Mouse (Mus musculus) neural tube, embryonic 10.5 days (tissue): ENCODE measurements at regions not wholly inside any gene's neighbourhood (a gene's known extent, or its start where the extent isn't known, plus 50 kb on each side); places are given as distances from the start of the nearest gene placed in this dataset.

Experiments used
- DNase-seq: peaks from one replicate; pipeline ENCODE4 v3.0.0-alpha.2; 2017; ENCODE audit warnings: low spot score; ENCODE audit errors: extremely low spot score

DNA sequence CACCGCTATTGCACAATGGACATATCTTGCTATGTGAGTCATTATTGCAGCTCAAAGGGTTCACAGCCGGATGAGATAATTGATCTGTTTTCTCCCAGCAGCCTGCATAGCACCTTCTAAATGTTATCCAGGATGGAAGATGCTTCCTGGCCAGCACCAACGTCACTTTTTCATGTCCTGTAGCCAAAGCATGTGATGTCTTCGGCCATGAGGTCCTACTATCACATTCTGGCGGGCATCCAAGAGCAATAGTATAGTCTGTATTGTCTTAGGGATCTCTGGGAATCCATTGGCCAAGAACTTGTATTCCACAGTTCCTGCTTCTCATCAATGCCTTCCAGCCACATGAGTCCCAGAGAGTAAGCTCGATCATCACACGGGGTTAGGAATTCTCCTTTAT is 70.6 kb downstream of the Npy start:
- DNase-seq, result no peak

- DNase-seq, result no peak
These were observed 76.6 kb downstream of the Npy start for GRCm38 (mm10) chr6:49899146-49899545.

DNA sequence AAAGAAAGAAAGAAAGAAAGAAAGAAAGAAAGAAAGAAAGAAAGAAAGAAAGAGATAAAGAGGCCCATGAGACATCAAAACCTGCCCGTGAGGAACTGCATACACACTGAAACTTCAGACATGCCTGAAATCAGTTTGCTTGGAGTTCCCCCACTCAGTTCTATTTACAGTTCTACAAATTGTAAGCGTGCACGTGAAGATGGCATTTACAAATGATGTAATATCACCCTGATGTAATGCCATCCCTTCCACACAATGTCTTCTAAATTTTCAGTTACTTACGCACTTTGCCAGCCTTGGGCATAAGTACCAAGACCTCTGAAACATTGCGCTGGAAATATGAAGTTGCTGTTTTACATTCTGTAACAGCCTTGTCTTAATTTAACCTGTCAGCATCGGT is 79.0 kb downstream of the Npy start:
- DNase-seq, result no peak

GRCm38 (mm10) chr6:49904001-49904400 is 81.5 kb downstream of the Npy start:
- peak; percentile 50 for DNase-seq

DNA sequence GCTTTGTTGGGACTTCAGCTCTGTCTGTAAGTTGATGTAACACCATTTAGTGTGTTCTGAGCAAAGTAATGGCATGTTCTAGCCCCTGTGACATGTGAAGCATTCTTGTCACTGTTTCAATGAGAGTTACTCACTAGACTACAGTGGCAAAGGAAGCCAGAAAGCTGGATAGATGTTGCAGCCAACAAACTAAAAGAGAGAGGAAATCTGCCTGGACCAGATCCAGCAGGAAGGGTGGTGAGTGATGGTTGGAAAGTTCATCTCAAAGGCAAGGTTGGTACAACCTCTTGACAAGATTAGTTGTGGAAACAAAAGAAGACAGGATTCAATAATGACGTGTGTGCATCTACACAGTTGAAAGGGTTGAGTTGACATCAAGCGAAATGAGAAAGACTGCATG is 83.9 kb downstream of the Npy start:
- DNase-seq, result no peak

DNA sequence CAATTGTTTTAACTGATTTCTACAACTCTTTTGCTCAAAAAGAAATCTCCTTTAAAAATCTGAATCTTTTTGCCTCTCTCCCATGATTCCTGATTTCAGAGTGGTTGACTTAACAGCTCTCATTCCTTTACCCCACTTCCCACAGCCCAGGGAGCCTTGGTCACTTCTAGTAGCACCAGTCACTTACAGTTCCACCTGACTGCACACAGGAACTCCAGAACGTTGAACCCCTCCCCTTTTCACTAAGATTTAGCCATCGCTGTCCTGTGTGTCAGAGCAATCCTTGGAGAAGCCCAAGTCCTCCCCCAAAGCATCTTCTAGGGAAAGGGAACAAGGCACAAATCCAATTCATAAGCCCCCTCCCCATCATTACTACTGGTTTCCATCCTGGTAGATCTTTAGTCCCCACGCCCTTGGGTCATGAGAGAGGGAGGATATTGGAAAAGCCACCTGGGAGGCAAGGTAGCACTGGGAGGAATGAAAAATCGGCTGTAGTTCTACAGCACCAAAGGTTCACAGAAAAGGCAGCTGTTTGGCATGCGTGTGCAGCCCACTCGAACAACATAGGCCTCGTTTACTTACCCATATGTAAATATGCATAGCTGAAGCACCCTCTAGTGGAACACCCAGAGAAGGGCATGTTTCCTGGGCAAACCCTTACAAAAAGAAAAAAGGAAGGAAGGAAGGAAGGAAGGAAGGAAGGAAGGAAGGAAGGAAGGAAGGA is 96.7 kb downstream of the Npy start:
- peak; percentile 28 for DNase-seq

DNA sequence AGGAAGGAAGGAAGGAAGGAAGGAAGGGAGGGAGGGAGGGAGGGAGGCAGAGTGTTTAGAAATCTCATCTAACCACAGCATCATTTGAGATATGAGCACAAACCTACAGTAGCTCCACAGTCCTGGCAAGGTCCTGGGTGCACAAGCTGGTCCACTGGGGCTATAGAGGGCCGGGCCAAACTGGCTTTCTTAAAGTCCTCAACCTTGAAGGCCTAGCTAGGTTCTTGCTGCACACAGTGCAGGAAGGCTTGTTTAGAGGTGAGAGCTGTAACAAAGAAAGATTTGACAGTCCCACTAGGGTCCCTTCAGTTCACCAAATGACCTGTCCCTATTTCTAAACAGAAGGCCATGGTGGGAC is 97.3 kb downstream of the Npy start:
- no peak for DNase-seq

- DNase-seq, result no peak
These were observed 101.8 kb downstream of the Npy start for GRCm38 (mm10) chr6:49924296-49924695.

DNA sequence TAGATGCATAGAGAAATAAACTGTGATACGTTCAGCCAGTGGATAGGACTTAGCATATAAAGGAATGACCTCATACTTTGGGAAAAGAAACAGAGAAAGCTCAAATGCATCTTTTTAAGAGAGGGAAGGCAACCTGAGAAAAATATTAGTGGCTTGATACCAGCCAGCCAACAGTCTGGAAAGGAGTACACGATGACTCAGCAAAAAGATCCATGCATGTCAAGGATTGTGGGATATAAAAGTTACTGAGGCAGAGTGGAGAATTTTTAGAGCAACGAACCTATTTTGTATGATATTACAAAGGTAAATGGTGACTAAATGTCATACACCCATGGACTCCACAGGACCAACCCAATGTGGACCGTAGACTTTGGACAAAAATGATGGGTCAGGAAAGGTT is 105.6 kb downstream of the Npy start:
- no peak for DNase-seq

DNA sequence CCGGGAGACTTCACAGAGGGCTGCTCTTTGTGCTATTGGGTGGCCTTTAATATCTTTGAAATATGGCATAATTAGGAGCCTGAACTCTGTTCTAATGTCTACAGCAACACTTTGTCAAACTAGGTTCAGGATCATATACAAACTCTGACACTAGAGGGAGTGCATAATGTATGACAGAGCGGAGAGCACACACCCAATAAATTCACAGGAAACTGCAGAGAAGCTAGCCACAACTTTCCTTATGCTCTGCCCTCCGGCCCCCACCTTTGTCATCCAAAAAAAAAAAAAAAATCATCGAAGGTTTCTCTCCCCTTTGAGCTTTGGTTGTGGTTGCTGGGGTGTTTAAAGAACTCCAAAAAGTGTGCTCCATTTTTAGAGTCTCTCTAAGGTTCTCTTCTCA is 107.6 kb downstream of the Npy start:
- no peak for DNase-seq

GRCm38 (mm10) chr6:49943087-49943486 is 120.6 kb downstream of the Npy start:
- no peak for DNase-seq

GRCm38 (mm10) chr6:49958891-49959290 is 136.4 kb downstream of the Npy start:
- DNase-seq, result no peak

DNA sequence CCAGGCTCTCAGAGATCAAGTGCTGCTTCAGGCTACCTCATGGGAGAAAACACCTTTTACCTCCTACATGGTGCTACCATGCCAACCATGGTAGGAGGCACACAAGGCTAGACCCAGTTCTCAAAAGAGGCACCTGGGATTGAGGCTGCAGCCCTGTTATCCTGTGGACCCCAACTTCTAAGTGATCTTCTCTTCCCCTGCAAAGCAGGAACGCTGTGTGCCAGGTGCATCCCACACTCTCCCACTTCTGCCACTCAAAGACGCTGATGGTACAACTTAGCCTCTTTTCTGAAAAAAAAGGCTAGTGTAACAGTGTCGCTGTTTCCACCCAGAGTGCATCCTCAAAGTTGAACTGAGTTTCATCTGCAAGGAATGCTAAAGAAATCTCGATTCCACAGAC is 138.7 kb downstream of the Npy start:
- no peak for DNase-seq

- DNase-seq, result no peak
These were observed 143.5 kb downstream of the Npy start for GRCm38 (mm10) chr6:49965944-49966545.

DNA sequence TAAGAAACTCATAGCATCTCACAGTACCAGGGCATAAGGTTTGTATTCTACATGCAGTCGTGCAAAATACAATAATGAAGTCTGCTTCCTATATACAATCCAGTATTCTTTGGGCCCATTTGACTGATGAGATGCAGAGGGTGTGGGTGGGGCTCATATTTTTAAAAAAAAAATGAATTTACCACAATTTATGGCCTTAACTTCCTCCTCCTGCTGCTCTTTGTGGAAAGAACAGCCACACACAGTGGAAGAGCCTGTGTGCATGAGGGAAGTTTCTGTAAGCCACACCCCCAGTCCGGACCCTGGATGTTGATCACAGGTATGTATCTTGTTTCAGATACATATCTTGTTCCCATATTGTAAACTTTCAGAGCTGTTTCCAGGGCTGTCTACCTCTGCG is 143.5 kb upstream of the Mpp6 start:
- DNase-seq, result no peak

- DNase-seq, result no peak
These were observed 136.7 kb upstream of the Mpp6 start for GRCm38 (mm10) chr6:49973258-49973865.

- no peak for DNase-seq
These were observed 132.3 kb upstream of the Mpp6 start for GRCm38 (mm10) chr6:49977783-49978182.

DNA sequence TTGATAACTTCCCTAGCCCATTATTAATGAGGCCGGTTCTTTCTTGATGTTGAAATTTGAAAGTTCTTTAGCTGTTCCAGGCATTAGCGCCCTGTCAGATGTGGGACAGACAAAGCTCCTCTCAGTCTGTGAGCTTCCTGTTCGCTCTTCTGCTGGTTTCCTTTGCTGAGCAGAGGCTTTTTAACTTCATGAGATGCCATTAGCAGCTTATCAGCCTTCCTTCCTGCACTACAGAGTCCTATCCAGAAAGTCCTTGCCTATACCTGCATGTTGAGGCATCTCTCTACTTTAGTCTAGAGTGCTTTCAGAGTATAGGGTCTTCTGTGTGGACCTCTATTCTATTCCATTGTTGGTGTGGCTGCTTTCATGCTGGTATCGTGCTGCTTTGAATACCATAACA is 126.3 kb upstream of the Mpp6 start:
- no peak for DNase-seq

DNA sequence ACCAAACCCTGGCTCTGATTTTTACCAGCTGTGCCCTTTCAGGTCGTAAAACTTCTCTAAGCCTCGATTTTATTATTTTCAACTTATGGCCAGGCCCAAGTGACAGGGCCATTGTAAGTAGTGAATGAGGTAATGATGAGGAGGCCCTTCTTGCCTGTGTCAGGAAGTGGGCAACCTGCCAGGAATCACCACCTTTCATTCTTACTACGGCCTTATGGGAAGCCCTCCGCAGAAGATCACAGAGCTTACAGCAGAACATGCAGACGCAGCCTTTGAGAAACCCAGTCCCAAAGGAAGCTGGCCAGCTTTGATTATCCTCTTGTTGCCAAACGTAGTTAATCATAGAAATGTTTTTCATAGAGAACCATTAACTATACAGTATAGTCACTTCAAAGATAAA is 124.9 kb upstream of the Mpp6 start:
- DNase-seq, result no peak

DNA sequence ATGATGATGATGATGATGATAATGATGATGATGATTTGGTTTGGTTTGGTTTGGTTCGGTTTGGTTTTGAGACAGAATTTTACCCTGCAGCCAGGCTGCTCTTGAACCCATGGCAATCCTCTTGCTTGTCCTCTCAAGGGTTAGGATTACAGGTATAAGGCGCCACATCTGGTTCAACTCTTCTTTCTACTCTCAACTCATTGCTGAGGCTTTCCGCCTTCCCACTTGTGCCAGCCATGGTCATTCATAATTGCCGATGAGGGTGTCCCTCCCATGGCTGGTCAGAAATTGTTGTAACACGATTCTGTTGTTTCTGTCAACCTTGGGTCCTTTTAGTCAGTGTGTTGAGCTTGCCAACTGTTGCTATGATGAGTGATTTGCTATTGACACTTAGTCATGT is 122.9 kb upstream of the Mpp6 start:
- no peak for DNase-seq

GRCm38 (mm10) chr6:49987541-49988210 is 122.4 kb upstream of the Mpp6 start:
- no peak for DNase-seq
